In the genomic region with DNA sequence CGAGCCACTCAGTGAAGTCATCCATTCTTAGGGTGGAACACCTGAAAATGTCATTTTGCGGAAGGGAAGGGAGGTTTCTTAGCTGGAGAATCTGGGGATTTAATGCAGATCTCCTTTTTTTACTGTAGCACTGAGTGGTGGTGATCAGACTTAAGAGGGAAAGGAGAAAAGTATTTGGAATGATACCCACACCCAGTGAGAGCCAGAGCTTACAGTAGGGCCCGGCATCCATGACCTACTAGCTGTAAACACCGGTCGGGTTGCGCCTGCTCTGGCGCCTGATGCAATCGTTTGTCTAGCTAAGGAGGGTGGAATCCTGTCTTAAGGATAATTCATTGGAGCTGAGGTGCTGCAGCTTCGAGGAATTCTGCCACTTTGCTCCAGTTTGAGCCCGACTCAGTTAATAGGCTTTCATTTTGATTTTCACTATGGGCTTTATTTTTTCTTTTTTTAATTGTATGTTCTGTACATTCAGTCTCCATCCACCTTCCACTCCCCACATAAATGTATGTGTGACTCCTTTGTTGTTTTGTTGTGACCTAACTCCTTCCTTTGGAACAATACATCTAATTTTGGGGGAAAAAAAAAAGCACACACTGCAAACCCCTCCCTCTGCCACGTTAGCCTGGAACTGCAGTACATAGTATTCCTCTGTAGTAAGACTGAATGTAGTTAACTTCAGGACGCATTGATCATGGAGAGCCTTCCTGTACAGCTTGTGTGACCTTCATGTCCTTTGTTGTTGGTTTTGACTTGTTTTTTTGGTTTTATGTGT, we compare ENCODE assay signal across 7 mouse cellular contexts. TPM values are rescaled to one million over a fixed set of nuclear protein-coding genes. Genes with fewer than 3 reads are reported as not detected.
DNase-seq lines count a peak whose midpoint lies in the region; ATAC-seq and TF ChIP-seq lines count a peak whose summit lies in the region.

No protein-coding gene starts in this region.

- 9% methylated on average over 12 of the region's 12 CpGs for WGBS in thymus, adult 2 months
- WGBS in forebrain, embryonic 12.5 days, result 2% methylated on average over 12 of the region's 12 CpGs
- WGBS in limb, embryonic 13.5 days, result 2% methylated on average over 12 of the region's 12 CpGs

- peak overlapping the region; percentile 96 for H3ac ChIP-seq in myocyte (ENCODE audit: control insufficient read depth, insufficient read length)

- peak overlapping the region; percentile 68 for H3K4me2 ChIP-seq in forebrain, embryonic 12.5 days
- peak overlapping the region; percentile 82 for H3K4me2 ChIP-seq in limb, embryonic 13.5 days (replicated peaks)
- peak overlapping the region; percentile 91 for H3K4me2 ChIP-seq in myocyte (ENCODE audit: low read depth)

- peak; percentile 11 for DNase-seq in thymus, adult 2 months
- no peak for DNase-seq in thymus, postnatal 36 days
- DNase-seq in brain, adult 2 months (ENCODE audit: low read depth, low spot score), result peak; percentile 63
- no peak for DNase-seq in layer of hippocampus, adult 8-10 months (ENCODE audit: low spot score in 2 of 2)

- peaks cover 58% of the 10 kb centered on the region for H3K79me2 ChIP-seq in myocyte (ENCODE audit: control insufficient read depth, insufficient read depth)

- H3K27me3 ChIP-seq in thymus, adult 2 months (ENCODE audit: control insufficient read depth, insufficient read depth, low read length), result no peaks in the 10 kb centered on the region
- H3K27me3 ChIP-seq in forebrain, embryonic 12.5 days, result no peaks in the 10 kb centered on the region
- no peaks in the 10 kb centered on the region for H3K27me3 ChIP-seq in limb, embryonic 13.5 days
- H3K27me3 ChIP-seq in myocyte (ENCODE audit: control insufficient read depth, insufficient read depth, insufficient read length), result no peaks in the 10 kb centered on the region

- no peak for TF ChIP-seq POLR2A in thymus, adult 2 months (IDR thresholded peaks at IDR 0.05; ENCODE audit: control insufficient read depth, extremely low read depth, insufficient read depth, low read length, poor library complexity)
- TF ChIP-seq POLR2A in myocyte (IDR thresholded peaks at IDR 0.05; ENCODE audit: insufficient read length, low read depth), result peak; percentile 74

- peaks cover 3% of the 10 kb centered on the region for H3K4me1 ChIP-seq in thymus, adult 2 months (replicated peaks; ENCODE audit: control insufficient read depth, insufficient read depth, low read length)
- H3K4me1 ChIP-seq in forebrain, embryonic 12.5 days, result peaks cover 25% of the 10 kb centered on the region
- H3K4me1 ChIP-seq in limb, embryonic 13.5 days, result peaks cover 28% of the 10 kb centered on the region

- ATAC-seq in forebrain, embryonic 12.5 days (ENCODE audit: low FRiP score), result 0 out of 2 replicates have a peak, but pooled peaks have one; percentile 25
- ATAC-seq in limb, embryonic 13.5 days (ENCODE audit: low FRiP score, low read depth), result no peak

- no peaks in the 10 kb centered on the region for H3K9me3 ChIP-seq in forebrain, embryonic 12.5 days
- H3K9me3 ChIP-seq in limb, embryonic 13.5 days, result no peaks in the 10 kb centered on the region

- peak overlapping the region; percentile 88 for H3K9ac ChIP-seq in forebrain, embryonic 12.5 days
- H3K9ac ChIP-seq in limb, embryonic 13.5 days, result peak overlapping the region; percentile 92

- no peak overlapping the region for H3K27ac ChIP-seq in thymus, adult 2 months (ENCODE audit: control insufficient read depth, insufficient read depth, low read length)
- H3K27ac ChIP-seq in forebrain, embryonic 12.5 days, result peak overlapping the region; percentile 95
- no peak overlapping the region for H3K27ac ChIP-seq in limb, embryonic 13.5 days

- H3K4me3 ChIP-seq in thymus, adult 2 months (ENCODE audit: control insufficient read depth, insufficient read depth, low read length), result peak overlapping the region; percentile 81
- peak overlapping the region; percentile 93 for H3K4me3 ChIP-seq in forebrain, embryonic 12.5 days (replicated peaks)
- H3K4me3 ChIP-seq in limb, embryonic 13.5 days, result peak overlapping the region; percentile 95
- H3K4me3 ChIP-seq in myocyte, result peak overlapping the region; percentile 87

- no peak for TF ChIP-seq CTCF in thymus, adult 2 months (IDR thresholded peaks at IDR 0.05; ENCODE audit: borderline replicate concordance, control insufficient read depth, extremely low read depth, insufficient read depth, low read length, poor library complexity)

- H3K36me3 ChIP-seq in thymus, adult 2 months (ENCODE audit: control insufficient read depth, insufficient read depth, low read length), result no peaks in the 10 kb centered on the region
- H3K36me3 ChIP-seq in forebrain, embryonic 12.5 days (replicated peaks), result no peaks in the 10 kb centered on the region
- H3K36me3 ChIP-seq in limb, embryonic 13.5 days, result no peaks in the 10 kb centered on the region
- H3K36me3 ChIP-seq in myocyte (ENCODE audit: control insufficient read depth, insufficient read depth), result peaks cover 15% of the 10 kb centered on the region

TF ChIP-seq in myocyte, 11 proteins besides CTCF, POLR2A, EP300 and RAD21:
- TF ChIP-seq MYOG (IDR thresholded peaks at IDR 0.05; ENCODE audit: control insufficient read depth in 1 of 3, insufficient read depth in 1 of 3, insufficient read length in 2 of 3, low read depth in 2 of 3) (no peak), CEBPB (IDR thresholded peaks at IDR 0.05; ENCODE audit: insufficient read depth, poor library complexity, severe bottlenecking) (peak; percentile 86), MAX (IDR thresholded peaks at IDR 0.05; ENCODE audit: low read depth) (no peak), POLR2AphosphoS2 (IDR thresholded peaks at IDR 0.05; ENCODE audit: insufficient read length, low read depth) (peak; percentile 84)

RNA-seq across cellular contexts. Expression of a gene that starts 1.1 kb away (rescaled TPM):
- 40.1 and 44.9 TPM in 2 replicates for polyA plus RNA-seq in thymus, adult 2 months (2012; rRNA removed)
- polyA plus RNA-seq in forebrain, embryonic 12.5 days (2016; fragmentation: Nextera tagmentation; extraction: Ambion mirVana), result 203 and 207 TPM in 2 replicates
- polyA plus RNA-seq in limb, embryonic 13.5 days (2015; fragmentation: Nextera tagmentation; extraction: Ambion mirVana), result 139 and 142 TPM in 2 replicates
- 459 TPM for polyA plus RNA-seq in myocyte (2012; fragmentation: generic; extraction: Trizol)
- total RNA-seq in layer of hippocampus, adult 8-10 months (2022), result 100 to 1,000 TPM; 125 to 137 (median 130) TPM

RNA-seq across cellular contexts. Expression of a gene that starts 46.1 kb away (rescaled TPM):
- 1.2 and 1.8 TPM in 2 replicates for polyA plus RNA-seq in thymus, adult 2 months (2012; rRNA removed)
- 9.3 and 9.4 TPM in 2 replicates for polyA plus RNA-seq in forebrain, embryonic 12.5 days (2016; fragmentation: Nextera tagmentation; extraction: Ambion mirVana)
- 8.2 and 9.0 TPM in 2 replicates for polyA plus RNA-seq in limb, embryonic 13.5 days (2015; fragmentation: Nextera tagmentation; extraction: Ambion mirVana)
- 4.2 TPM for polyA plus RNA-seq in myocyte (2012; fragmentation: generic; extraction: Trizol)
- total RNA-seq in layer of hippocampus, adult 8-10 months (2022), result 10 to 100 TPM; 30.2 to 38.7 (median 34.5) TPM

Comparison
In these comparisons a context has a peak if more than half of its experiments do, and no peak if none do; other contexts are left out.
1. DNase-seq: peak in thymus, adult 2 months (single experiment) and brain, adult 2 months (single experiment); none in thymus, postnatal 36 days (0 of 2) and layer of hippocampus, adult 8-10 months (0 of 2).
2. Peak in every context shown above with its lines, with median percentiles within 50 percentile points of each other: H3K4me3 ChIP-seq and H3K4me2 ChIP-seq.